Mouse (Mus musculus) intestine, postnatal 0 days (tissue): Measurements from ENCODE around the gene Reln. TPM values are rescaled to one million over a fixed set of nuclear protein-coding genes. Genes with fewer than 3 reads are reported as not detected.

ENCODE experiments used
- ATAC-seq: fragments of 200-750 bp; cut with Nextera tagmentation; 2 replicates; pipeline ENCODE4 v1.8.0; 2017; ENCODE audit warnings: mild to moderate bottlenecking, moderate TSS enrichment, moderate library complexity
- H3K27ac ChIP-seq: fragments of 300-500 bp; sonication (generic); 2 replicates; pipeline ENCODE4 v1.5.1; 2014; ENCODE audit warnings: mild to moderate bottlenecking, low read depth, low read length, moderate library complexity
- H3K27me3 ChIP-seq: fragments of 300-500 bp; sonication (generic); replicated peaks from 2 replicates; pipeline ENCODE4 v1.6.1; 2014; ENCODE audit warnings: low read length, mixed read lengths; ENCODE audit not compliant: control insufficient read depth, insufficient read depth
- H3K36me3 ChIP-seq: fragments of 300-500 bp; sonication (generic); 2 replicates; pipeline ENCODE4 v1.6.1; 2014; ENCODE audit warnings: mild to moderate bottlenecking, moderate library complexity; ENCODE audit not compliant: control insufficient read depth, insufficient read depth
- H3K4me1 ChIP-seq: fragments of 300-500 bp; sonication (generic); replicated peaks from 2 replicates; pipeline ENCODE4 v1.6.1; 2014; ENCODE audit warnings: antibody characterized with exemption, low read length, mixed read lengths; ENCODE audit not compliant: control insufficient read depth, insufficient read depth
- H3K4me2 ChIP-seq: fragments of 300-500 bp; sonication (generic); replicated peaks from 2 replicates; pipeline ENCODE4 v1.6.1; 2014; ENCODE audit warnings: low read depth, mild to moderate bottlenecking, moderate library complexity
- H3K4me3 ChIP-seq: fragments of 300-500 bp; sonication (generic); 2 replicates; pipeline ENCODE4 v1.5.1; 2014; ENCODE audit warnings: low read depth, low read length
- H3K9ac ChIP-seq: fragments of 300-500 bp; sonication (generic); 2 replicates; pipeline ENCODE4 v1.6.1; 2014; ENCODE audit warnings: mild to moderate bottlenecking, low read depth, low read length
- H3K9me3 ChIP-seq: fragments of 300-500 bp; sonication (generic); 2 replicates; pipeline ENCODE4 v1.6.1; 2016; ENCODE audit warnings: mixed run types; ENCODE audit not compliant: control insufficient read depth
- CTCF ChIP-seq: sonication (generic); IDR thresholded peaks from 2 replicates; pipeline ENCODE4 v1.5.1; 2016; ENCODE audit warnings: low read depth, mild to moderate bottlenecking, control low read depth, antibody characterized with exemption, moderate library complexity
- WGBS: fragments of 180-500 bp; shearing (Covaris S2); extraction: QIAGEN DNeasy Blood & Tissue Kit; methylation state at CpG from one replicate; pipeline ENCODE4 v1.1.7; 2014; 5-methylcytosine and 5-hydroxymethylcytosine counted together
- polyA plus RNA-seq: library from polyadenylated mRNA; unstranded; fragments of >200 nt; fragmentation: Nextera tagmentation; extraction: Ambion mirVana; gene quantifications from 2 replicates; pipeline ENCODE4 v1.2.1, GENCODE M21; 2015

Gene Reln
- polyA plus RNA-seq, 1 experiment from 2014 or later: 5.3 TPM

DNA sequence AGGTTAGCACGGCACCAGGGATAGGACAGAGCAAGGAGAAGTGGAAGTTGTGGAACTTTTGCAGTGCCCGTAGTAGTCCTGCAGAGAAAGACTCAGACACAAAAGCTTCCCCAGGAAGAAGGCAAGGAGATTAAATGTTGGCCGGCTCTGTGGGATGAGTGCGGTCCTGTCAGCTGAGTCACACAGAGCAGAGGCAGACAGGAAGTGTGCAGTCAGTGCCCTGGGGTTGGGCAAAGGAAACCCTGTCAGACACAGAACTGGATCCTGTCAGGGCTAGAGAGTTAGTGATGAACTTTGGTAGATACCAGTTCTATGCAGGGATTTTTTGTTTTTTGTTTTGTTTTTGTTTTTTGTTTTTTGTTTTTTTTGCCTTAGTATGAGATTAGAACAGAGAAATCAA lies 120.0 kb downstream of the Reln start:
- 68% methylated on average over 4 of the region's 4 CpGs for WGBS
- Histone ChIP-seq H3K9ac (no peak overlapping the region), H3K4me2 (no peak overlapping the region), H3K36me3 (no peaks in the 10 kb centered on the region), H3K27ac (no peak overlapping the region), H3K27me3 (no peaks in the 10 kb centered on the region), H3K4me3 (no peak overlapping the region), H3K9me3 (no peaks in the 10 kb centered on the region), H3K4me1 (no peaks in the 10 kb centered on the region)
- ATAC-seq: no peak
- TF ChIP-seq CTCF: no peak

DNA sequence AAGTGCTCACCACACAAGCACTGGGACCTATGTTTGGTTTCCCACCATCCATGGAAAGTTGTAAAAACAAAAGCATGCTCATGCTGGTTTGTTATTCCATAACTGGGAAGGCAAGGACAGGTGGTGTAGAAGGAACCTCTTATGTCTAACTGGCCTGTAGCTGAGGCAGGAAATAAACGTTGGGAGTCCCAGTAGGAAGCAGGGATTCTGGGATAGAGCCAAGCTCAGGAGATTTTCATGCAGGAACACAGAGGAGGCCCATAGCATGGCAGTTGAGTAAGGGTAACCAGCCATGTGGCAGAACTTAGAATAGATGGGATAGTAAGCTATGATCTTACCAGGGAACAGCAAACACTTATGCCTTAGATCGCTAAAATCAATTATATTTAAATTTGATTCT lies 120.6 kb downstream of the Reln start:
- Histone ChIP-seq H3K27me3 (no peaks in the 10 kb centered on the region), H3K9me3 (no peaks in the 10 kb centered on the region), H3K4me1 (no peaks in the 10 kb centered on the region), H3K4me3 (no peak overlapping the region), H3K4me2 (no peak overlapping the region), H3K9ac (no peak overlapping the region), H3K36me3 (no peaks in the 10 kb centered on the region), H3K27ac (no peak overlapping the region)
- no peak for TF ChIP-seq CTCF
- no peak for ATAC-seq
- WGBS: 80% methylated on average over 2 of the region's 2 CpGs

DNA sequence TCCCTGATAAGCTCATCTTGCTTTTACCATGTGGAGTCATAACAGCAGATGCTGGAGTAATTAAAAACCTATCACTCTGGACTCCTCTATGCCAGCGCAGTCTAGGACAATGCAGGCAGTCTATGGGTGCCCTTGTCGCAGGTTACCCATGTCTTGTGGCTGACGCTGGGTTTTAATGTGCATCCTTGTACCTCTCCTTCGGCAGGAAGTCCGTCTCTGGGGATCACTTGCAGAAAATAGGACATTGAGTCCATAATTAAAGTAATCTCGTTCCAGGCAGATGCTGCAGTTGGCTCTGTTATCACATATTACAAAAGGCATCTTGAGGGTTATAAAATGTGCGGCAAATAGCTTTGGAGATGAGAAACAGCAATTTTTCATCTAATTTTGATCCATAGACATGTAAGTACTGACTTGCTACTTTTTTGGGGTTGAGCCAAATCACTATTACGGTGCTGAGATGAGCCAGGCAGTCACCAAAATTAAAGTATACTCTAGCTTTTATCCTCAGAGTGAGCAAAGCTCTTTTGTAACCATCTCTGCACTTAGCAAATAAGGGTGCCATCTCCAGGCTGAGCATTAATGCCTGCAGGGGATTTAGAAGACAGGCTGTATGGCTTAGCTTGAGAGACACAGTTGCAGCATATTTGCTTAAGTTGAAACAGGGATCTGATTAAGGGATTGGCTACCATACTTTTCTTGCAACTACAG lies 136.0 kb downstream of the Reln start:
- Histone ChIP-seq H3K4me3 (no peak overlapping the region), H3K4me1 (no peaks in the 10 kb centered on the region), H3K27ac (no peak overlapping the region), H3K36me3 (no peaks in the 10 kb centered on the region), H3K27me3 (no peaks in the 10 kb centered on the region), H3K9me3 (no peaks in the 10 kb centered on the region), H3K9ac (no peak overlapping the region), H3K4me2 (no peak overlapping the region)
- TF ChIP-seq CTCF: no peak
- no peak for ATAC-seq
- WGBS: 76% methylated on average over 8 of the region's 8 CpGs

DNA sequence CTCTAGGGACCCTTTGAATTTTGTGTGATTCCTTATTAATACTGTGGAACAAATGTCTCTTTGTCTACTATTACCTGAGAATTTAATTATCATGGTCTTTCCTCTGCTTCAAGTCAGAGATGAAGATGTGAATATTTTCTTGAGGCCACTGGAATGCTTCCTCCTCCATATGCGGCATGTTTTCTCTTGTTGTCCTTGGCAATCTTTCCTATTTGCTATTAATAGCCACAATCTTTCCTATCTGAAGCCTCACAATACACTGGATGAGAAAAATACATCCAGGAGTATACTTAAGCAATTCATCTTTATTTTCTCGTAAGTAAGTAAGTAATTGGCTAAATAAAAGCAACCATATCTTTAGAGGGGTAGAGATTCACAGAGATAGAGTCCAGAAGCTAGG lies 146.6 kb downstream of the Reln start:
- TF ChIP-seq CTCF: no peak
- no peak for ATAC-seq
- no peaks in the 10 kb centered on the region for H3K36me3 ChIP-seq
- no peak overlapping the region for H3K9ac ChIP-seq
- H3K9me3 ChIP-seq: no peaks in the 10 kb centered on the region
- H3K4me1 ChIP-seq: no peaks in the 10 kb centered on the region
- H3K4me2 ChIP-seq: no peak overlapping the region
- H3K27ac ChIP-seq: no peak overlapping the region
- 65% methylated on average over 2 of the region's 2 CpGs for WGBS
- no peaks in the 10 kb centered on the region for H3K27me3 ChIP-seq
- H3K4me3 ChIP-seq: no peak overlapping the region

DNA sequence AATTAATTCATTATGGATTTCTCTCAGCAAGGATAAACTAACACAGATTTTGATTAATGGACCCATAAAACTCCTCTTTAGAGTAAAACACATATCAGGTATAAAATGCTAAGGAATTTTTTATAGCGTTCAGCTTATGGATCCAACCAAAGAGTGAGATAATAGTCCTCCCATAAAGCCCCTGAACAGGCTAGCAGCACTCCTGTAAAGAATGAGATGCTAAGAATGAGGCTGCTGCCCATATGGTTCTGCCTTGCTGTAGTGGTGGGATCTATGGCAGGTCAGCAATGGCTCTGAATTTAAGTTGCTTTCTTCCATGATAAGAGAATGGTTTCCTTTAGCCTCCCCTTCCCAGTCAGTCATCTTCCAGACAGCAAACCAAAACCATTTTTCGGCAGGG lies 147.6 kb downstream of the Reln start:
- Histone ChIP-seq H3K4me2 (no peak overlapping the region), H3K9me3 (no peaks in the 10 kb centered on the region), H3K36me3 (no peaks in the 10 kb centered on the region), H3K4me1 (no peaks in the 10 kb centered on the region), H3K9ac (no peak overlapping the region), H3K4me3 (no peak overlapping the region), H3K27ac (no peak overlapping the region), H3K27me3 (no peaks in the 10 kb centered on the region)
- TF ChIP-seq CTCF: no peak
- 72% methylated on average over 2 of the region's 2 CpGs for WGBS
- ATAC-seq: no peak

DNA sequence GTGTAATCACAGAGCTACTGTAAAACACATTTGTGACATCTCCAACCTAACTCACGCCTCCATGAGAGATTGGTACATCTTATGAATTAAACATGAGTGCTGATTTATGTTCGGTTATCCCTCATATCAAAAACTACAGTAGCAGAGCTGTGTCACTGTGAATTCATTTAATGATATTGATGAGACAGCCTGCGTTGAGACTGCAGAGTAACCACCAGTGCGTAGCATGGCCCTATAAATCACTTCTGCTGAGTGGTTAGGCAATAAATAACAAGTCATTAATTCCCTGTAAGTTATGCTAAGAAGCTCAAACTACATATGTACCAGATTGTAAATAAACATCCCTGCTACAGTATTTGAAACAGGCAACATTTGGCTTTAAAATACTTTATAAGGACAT lies 148.0 kb downstream of the Reln start:
- Histone ChIP-seq H3K27me3 (no peaks in the 10 kb centered on the region), H3K4me1 (no peaks in the 10 kb centered on the region), H3K4me2 (no peak overlapping the region), H3K4me3 (no peak overlapping the region), H3K9me3 (no peaks in the 10 kb centered on the region), H3K27ac (no peak overlapping the region), H3K9ac (no peak overlapping the region), H3K36me3 (no peaks in the 10 kb centered on the region)
- TF ChIP-seq CTCF: no peak
- no peak for ATAC-seq
- WGBS: 60% methylated on average over 4 of the region's 4 CpGs
